Mouse (Mus musculus): ENCODE data around the gene Wfdc1. TPM values are rescaled to one million over a fixed set of nuclear protein-coding genes. Genes with fewer than 3 reads are reported as not detected.

Wfdc1 gene
- total RNA-seq, 2 experiments from 2014 or later = 3.6 to 4.9 TPM

GRCm38 (mm10) chr8:119724596-119724995, 58.4 kb downstream of the Wfdc1 start:
- intact Hi-C loops (cut with DNase I) = no loop called here
- DNase-seq = no peak

GRCm38 (mm10) chr8:119727093-119727492, 60.9 kb downstream of the Wfdc1 start:
- DNase-seq = no peak
- intact Hi-C loops (cut with DNase I) = no loop called here

- intact Hi-C loops (cut with DNase I) = no loop called here
- no peak for DNase-seq
These were observed 62.3 kb downstream of the Wfdc1 start for GRCm38 (mm10) chr8:119728351-119728895.

GRCm38 (mm10) chr8:119732072-119732471, 65.9 kb downstream of the Wfdc1 start:
- no peak for DNase-seq
- intact Hi-C loops (cut with DNase I) = no loop called here

- DNase-seq = no peak
- intact Hi-C loops (cut with DNase I) = no loop called here
These were observed 70.3 kb downstream of the Wfdc1 start for GRCm38 (mm10) chr8:119736348-119736917.

GRCm38 (mm10) chr8:119737093-119737900, 71.1 kb downstream of the Wfdc1 start:
- no peak for DNase-seq
- intact Hi-C loops (cut with DNase I) = no loop called here

Other genes starting within 250 kb of the Wfdc1 start
- under 1 TPM in 1 of 2 experiments, not detected in 1; 0.30 TPM for gene Osgin1, start 232.2 kb upstream of the Wfdc1 start, total RNA-seq (2021)
- 10 to 100 TPM; 35.9 to 48.5 TPM for gene Necab2, start 219.6 kb upstream of the Wfdc1 start, total RNA-seq (2021)
- gene Slc38a8, start 164.7 kb upstream of the Wfdc1 start, total RNA-seq (2021) = not detected
- gene Mbtps1, start 107.6 kb upstream of the Wfdc1 start, total RNA-seq (2021) = 10 to 100 TPM; 68.7 to 72.1 TPM
- gene Hsdl1, start 91.2 kb upstream of the Wfdc1 start, total RNA-seq (2021) = 100 to 1,000 TPM; 103 to 107 TPM
- under 1 TPM; 0.26 to 0.52 TPM for gene Dnaaf1, start 91.1 kb upstream of the Wfdc1 start, total RNA-seq (2021)
- gene Taf1c, start 61.1 kb upstream of the Wfdc1 start, total RNA-seq (2021) = 10 to 100 TPM; 15.8 to 15.9 TPM
- under 1 TPM in 1 of 2 experiments, not detected in 1; 0.42 TPM for gene Adad2, start 53.6 kb upstream of the Wfdc1 start, total RNA-seq (2021)
- not detected for gene Kcng4, start 30.7 kb upstream of the Wfdc1 start, total RNA-seq (2021)
- gene Atp2c2, start 33.6 kb downstream of the Wfdc1 start, total RNA-seq (2021) = under 1 TPM; 0.14 to 0.16 TPM
- 10 to 100 TPM; 15.0 to 16.7 TPM for gene Tldc1, start 112.1 kb downstream of the Wfdc1 start, total RNA-seq (2021)
- gene Cotl1, start 174.2 kb downstream of the Wfdc1 start, total RNA-seq (2021) = 100 to 1,000 TPM; 208 to 215 TPM
- gene Klhl36, start 195.9 kb downstream of the Wfdc1 start, total RNA-seq (2021) = 10 to 100 TPM in 1 of 2 experiments, 1 to 10 TPM in 1; 8.9 to 11.8 TPM
- gene Usp10, start 244.0 kb downstream of the Wfdc1 start, total RNA-seq (2021) = 100 to 1,000 TPM; 150 to 152 TPM
- gene Gm20388, start 244.5 kb downstream of the Wfdc1 start, total RNA-seq (2021) = 10 to 100 TPM in 1 of 2 experiments, 1 to 10 TPM in 1; 6.5 to 12.8 TPM

All from left cerebral cortex, postnatal 4 days (tissue).